Mouse (Mus musculus) retina, postnatal 1 day (tissue): Measurements from ENCODE around the gene Casp2.

ENCODE experiments used
- DNase-seq: peaks from one replicate; pipeline ENCODE4 v3.0.0-alpha.2; 2012

The Casp2 gene

DNA sequence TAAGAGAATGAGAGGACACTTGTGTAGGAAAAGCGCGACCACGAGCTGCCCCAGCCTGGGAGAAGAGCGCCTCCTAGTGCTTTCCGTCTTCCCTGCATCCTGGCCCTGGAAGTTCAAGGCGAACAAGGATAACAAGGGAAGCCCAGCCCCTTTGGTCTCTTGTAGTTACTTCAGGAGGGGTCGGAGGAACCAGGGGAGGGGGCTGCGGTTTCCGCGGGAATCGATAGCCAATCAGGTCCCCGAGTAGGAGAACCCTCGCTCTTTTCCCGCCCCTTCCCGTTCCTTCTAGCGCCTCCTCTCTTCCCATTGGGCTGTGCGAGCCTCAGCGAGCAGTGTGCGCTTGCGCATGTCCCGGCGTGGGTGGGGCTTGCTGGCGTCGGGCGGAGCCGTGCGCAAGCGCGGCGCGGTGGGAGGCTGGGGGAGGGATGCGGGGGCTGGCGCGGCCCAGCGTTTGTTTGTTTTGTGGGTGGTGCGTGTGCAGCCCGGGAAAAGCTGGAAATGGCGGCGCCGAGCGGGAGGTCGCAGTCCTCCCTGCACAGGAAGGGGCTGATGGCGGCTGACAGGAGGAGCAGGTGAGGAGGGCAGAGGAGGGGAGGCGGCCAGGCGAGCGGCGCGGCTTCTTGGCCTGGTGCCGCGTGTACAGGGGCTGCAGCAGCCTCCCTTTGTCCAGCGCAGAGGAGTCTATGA lies at the start of gene Casp2:
Gene Casp2 (plus strand): TSS at position 360 of the 687 bp plus-strand sequence.
- DNase-seq = peak; percentile 100

- DNase-seq = no peak
These were observed 49.8 kb upstream of the Casp2 start, which contains the start of gene Tas2r144 for GRCm38 (mm10) chr6:42215028-42215427. Gene Tas2r144, plus strand, starts transcription at chr6:42215328.

DNA sequence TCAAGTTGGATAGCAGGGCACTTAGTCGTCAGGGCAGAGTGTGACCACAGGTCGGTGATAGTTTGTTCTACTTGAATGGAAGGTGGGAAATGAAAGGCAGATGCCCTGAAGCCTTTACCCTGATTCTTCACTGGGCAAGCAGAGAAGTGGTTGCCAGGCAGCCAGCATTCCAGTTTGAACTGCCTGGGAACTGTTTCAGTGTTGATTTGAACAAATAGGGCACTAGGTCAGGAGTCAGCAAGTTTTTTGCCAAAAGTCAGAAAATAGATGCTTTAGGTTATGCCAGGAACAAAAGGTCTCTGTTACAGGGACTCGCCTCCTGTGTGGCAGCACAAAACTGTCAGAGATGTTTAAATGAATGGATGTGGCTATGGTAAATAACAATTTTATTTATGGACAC lies 42.5 kb upstream of the Casp2 start:
- peak; percentile 6 for DNase-seq

- DNase-seq = no peak
These were observed 39.7 kb upstream of the Casp2 start for GRCm38 (mm10) chr6:42225046-42225445.

DNA sequence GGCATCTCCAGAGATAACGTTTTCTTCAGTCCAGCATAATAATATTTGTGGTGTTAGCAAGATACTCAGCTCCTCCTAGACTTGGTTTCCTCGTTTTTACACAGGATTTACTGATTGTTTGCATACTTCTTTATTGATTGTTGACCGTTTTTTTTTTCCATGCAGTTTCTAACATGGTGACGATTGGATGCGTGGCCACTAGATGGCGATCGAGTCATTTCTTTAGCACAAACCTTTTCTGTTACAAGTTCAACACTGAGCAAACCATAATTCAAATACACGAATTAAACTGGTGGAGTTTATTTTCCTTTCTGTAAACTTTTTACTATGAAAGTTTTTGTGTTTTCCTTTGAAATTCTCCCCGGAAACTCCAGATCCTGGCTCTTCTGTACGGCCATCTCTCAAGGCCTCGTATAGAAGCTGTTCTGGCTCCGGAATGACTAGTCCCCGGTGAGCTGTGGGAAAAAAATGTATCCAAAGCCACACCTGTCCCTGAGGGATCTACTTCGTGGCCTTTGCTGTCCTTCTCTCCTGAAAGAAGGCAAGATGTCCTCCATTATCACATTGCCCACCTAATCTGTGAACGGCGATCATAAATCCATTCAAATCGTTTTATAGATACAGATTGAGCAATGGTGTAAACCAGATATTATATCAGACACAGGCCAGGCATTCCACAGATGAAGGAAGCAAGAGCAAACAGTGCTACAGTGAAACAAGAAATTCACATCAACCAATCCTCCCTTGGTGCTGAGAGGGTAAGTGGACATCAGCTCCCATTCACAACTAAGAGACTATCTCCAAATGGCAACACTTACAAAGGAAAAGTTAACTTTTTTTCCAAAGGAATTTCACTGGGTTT lies 37.3 kb upstream of the Casp2 start:
- peak; percentile 79 for DNase-seq

DNA sequence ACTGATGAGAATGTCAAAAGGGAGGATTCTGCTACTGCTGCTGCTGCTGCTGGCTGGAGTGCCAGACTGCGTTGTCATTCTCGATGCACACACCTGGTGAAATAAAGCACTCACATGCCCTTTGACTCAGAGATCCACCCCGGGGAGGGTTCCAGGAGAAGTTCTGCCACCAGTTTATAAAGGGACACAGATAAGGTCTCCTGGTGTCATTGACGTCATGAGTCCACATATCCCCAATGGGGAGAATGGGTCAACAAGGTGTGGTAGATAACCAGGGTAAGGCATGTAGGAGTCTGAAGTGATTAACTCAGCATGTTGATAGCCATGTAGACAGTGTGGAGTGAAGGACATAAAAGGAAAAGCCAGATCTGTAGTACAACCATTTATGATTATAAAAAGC lies 35.2 kb upstream of the Casp2 start:
- DNase-seq = no peak

DNA sequence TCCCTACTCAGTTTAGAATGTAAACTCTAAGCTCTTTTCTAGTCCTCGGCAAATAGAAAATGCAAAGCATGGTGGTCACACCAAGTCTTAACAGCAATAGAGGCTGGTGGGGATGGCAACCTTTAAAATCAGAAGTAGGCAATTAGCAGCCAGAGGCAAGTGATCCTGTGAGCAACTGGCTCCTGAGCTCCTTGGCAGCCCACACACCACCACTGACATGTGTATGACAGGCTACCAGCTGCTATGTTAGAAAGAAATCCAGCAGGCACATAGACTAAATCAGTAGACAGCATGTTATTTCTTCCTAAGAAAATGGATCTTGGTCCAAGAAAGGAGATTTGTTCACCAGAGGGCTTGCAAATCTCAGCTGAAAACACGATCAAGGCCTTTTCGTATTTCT lies 33.6 kb upstream of the Casp2 start:
- DNase-seq = no peak

GRCm38 (mm10) chr6:42237276-42237805 lies 27.4 kb upstream of the Casp2 start:
- no peak for DNase-seq

- DNase-seq = no peak
These were observed 23.3 kb upstream of the Casp2 start for GRCm38 (mm10) chr6:42241311-42242045.

GRCm38 (mm10) chr6:42245711-42246353 lies 19.0 kb upstream of the Casp2 start, which contains the start of gene Gstk1:
Gene Gstk1, plus strand, starts transcription at chr6:42245935.
- DNase-seq = peak; percentile 94

- peak; percentile 19 for DNase-seq
These were observed 17.6 kb upstream of the Casp2 start for GRCm38 (mm10) chr6:42247173-42247572.

DNA sequence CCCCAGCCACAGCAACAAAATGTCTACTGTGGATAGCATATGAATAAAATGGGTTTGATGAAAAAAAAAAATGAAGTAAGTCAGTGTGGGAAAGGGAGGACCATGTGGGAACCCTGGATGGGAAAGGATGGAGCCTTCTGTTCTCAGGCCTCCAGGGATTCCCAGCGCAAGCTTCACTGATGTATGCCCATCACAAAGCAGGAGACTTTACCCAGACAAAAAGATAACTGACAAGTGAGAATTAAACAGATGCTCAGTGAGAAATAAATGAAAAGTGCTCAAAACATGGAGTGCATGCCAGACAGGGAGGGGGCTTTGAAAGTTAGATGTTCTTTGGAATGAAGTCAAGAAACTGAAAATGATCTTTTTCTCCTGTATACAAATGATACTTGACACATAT lies 16.8 kb upstream of the Casp2 start:
- DNase-seq = no peak

GRCm38 (mm10) chr6:42251791-42252190 lies 13.0 kb upstream of the Casp2 start:
- DNase-seq = no peak

- no peak for DNase-seq
These were observed 11.7 kb upstream of the Casp2 start for GRCm38 (mm10) chr6:42253103-42253502.

- peak; percentile 65 for DNase-seq
These were observed 7.4 kb upstream of the Casp2 start for GRCm38 (mm10) chr6:42257303-42257863.

DNA sequence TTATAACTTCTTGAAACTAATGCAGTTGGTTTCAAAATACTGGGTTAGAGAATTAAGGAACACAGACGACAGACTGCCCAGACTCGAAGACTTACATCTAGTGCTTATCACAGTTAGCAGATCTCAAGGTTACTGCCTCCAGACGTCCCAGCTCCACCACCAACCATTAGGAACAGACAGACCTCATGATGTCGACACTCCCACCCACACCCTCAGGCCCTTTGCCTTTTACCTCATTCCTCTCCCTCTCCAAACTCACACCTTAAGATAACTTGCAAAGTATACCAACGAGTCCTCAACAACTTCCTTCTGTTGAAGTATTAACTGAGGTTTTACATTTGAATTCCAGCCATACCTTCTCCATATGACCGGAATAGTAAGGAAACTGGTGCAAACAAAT lies 4.4 kb upstream of the Casp2 start:
- no peak for DNase-seq

DNA sequence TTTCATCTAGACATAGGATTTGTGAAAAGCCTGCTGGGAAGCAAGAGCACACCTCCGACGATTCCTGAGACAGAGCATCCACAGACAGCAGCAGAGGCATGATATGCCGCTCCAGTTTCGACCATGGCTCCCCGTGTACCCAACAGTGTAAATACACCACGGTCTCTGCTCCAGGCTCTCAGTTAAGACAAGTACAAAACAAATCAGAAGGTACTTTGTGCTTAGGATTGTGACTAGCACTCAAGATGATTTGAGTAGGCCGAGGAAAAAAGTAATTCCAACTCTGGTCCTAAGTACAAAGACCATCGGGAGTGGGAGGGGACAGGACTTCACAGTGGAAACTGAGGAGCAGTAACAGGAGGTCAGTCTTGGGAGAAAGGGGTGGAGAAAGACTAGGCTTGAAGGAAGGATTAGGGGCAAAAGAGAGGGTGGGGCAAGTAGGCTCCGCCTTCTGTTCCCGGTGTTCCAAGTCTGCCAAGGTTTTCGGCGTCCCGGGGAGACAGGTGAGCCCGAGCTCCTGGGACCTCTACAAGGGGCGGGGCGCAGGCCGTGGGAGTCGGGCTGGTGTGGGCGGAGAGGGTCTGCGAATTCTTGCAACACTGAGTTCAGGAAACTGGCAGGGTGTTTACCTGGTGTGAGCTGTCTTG lies 3.1 kb upstream of the Casp2 start, which contains the start of gene Tmem139:
Gene Tmem139 (plus strand): TSS at position 447 of the 647 bp plus-strand sequence.
- no peak for DNase-seq

DNA sequence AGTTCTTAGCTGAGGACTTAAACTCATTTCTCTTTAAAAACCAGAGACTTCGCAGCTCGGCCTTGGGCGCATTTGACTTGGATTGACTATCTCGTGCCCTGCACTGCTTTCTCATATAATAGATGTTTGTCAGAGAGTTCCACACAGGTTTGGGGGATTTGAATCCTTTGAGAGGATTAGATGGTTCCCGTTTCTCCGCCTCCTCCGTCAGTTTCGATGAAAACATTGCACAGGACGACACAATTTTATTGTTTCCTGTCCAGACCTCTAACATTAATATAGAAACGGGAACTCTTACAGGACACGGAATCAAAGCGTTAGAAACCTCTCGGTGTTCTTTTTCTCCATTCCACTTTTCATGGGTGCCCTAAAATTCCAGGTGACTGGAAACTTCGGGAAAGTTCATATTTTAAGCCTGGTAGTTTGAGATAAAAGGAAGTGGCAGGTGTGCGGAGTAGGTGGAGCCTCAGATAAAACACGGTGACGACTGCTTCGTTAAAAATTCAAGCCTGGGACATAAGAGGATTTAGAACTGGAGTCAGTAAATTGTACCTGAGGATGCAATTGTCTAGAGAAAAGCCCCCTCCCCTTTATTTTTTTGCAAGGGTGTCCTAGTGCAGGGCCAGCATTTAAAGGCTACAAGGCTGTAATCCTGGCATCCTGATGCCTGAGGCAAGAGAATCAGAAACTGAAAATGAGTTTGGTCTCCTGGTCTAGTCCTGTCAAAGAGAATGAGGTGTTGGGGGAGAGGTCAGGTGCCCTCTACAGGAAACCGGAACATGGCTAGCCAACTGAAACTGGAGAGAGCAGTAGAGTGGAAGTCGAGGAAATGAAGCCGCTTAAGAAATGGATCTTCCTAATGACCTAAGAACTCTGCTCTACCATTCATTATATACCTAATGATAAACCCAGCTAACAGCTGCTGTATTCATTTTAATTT lies 876 bp downstream of the Casp2 start:
- peak; percentile 38 for DNase-seq

- no peak for DNase-seq
These were observed 6.0 kb downstream of the Casp2 start for GRCm38 (mm10) chr6:42270817-42271216.

- DNase-seq = no peak
These were observed 11.4 kb downstream of the Casp2 start for GRCm38 (mm10) chr6:42276151-42276550.
